Mouse (Mus musculus): ENCODE measurements at regions not wholly inside any gene's neighbourhood (a gene's known extent, or its start where the extent isn't known, plus 50 kb on each side); places are given as distances from the start of the nearest gene placed in this dataset.
"Not testable (repeated sequence)": the region's sequence is repeated elsewhere in the genome, so short reads cannot be mapped to it uniquely, and the experiment has no call there.

- no peaks in the 10 kb centered on the region for H3K4me1 ChIP-seq (ENCODE audit: control insufficient read depth in 2 of 2, insufficient read depth in 2 of 2, low read length in 2 of 2)
- no peaks in the 10 kb centered on the region for H3K9me3 ChIP-seq (ENCODE audit: control insufficient read depth, low read length)
- H3K4me3 ChIP-seq (ENCODE audit: control insufficient read depth in 1 of 2, insufficient read depth in 1 of 2, low read depth in 1 of 2, low read length in 2 of 2): no peak overlapping the region
- no peak overlapping the region for H3K27ac ChIP-seq (replicated peaks in 1 of 2; ENCODE audit: control insufficient read depth in 1 of 2, insufficient read depth in 1 of 2, low read depth in 2 of 2, low read length in 2 of 2)
- no peak overlapping the region for H3K9ac ChIP-seq (ENCODE audit: low read length)
- WGBS: 86% methylated on average over 7 of the region's 7 CpGs
- H3K27me3 ChIP-seq (ENCODE audit: control insufficient read depth, insufficient read depth, low read length): no peaks in the 10 kb centered on the region
- H3K36me3 ChIP-seq (ENCODE audit: control insufficient read depth, insufficient read depth, low read length): no peaks in the 10 kb centered on the region
- no peak overlapping the region for H3K4me2 ChIP-seq (ENCODE audit: low read length)
- no peak for ATAC-seq (ENCODE audit: insufficient number of reproducible peaks, insufficient read depth, low FRiP score, low read depth)
These were observed 50.8 kb upstream of the Elmo1 start for GRCm38 (mm10) chr13:20039590-20039989.

GRCm38 (mm10) chr13:20038463-20038862, 51.9 kb upstream of the Elmo1 start:
- H3K4me2 ChIP-seq (ENCODE audit: low read length): no peak overlapping the region
- no peak overlapping the region for H3K27ac ChIP-seq (replicated peaks in 1 of 2; ENCODE audit: control insufficient read depth in 1 of 2, insufficient read depth in 1 of 2, low read depth in 2 of 2, low read length in 2 of 2)
- H3K9me3 ChIP-seq (ENCODE audit: control insufficient read depth, low read length): no peaks in the 10 kb centered on the region
- no peaks in the 10 kb centered on the region for H3K27me3 ChIP-seq (ENCODE audit: control insufficient read depth, insufficient read depth, low read length)
- no peak overlapping the region for H3K4me3 ChIP-seq (ENCODE audit: control insufficient read depth in 1 of 2, insufficient read depth in 1 of 2, low read depth in 1 of 2, low read length in 2 of 2)
- no peaks in the 10 kb centered on the region for H3K36me3 ChIP-seq (ENCODE audit: control insufficient read depth, insufficient read depth, low read length)
- no peaks in the 10 kb centered on the region for H3K4me1 ChIP-seq (ENCODE audit: control insufficient read depth in 2 of 2, insufficient read depth in 2 of 2, low read length in 2 of 2)
- ATAC-seq (ENCODE audit: insufficient number of reproducible peaks, insufficient read depth, low FRiP score, low read depth): no peak
- H3K9ac ChIP-seq (ENCODE audit: low read length): no peak overlapping the region
- WGBS: 25% methylated on average over 11 of the region's 11 CpGs

GRCm38 (mm10) chr13:20037436-20037835, 53.0 kb upstream of the Elmo1 start:
- H3K9me3 ChIP-seq (ENCODE audit: control insufficient read depth, low read length): no peaks in the 10 kb centered on the region
- H3K27ac ChIP-seq (replicated peaks in 1 of 2; ENCODE audit: control insufficient read depth in 1 of 2, insufficient read depth in 1 of 2, low read depth in 2 of 2, low read length in 2 of 2): no peak overlapping the region
- H3K4me2 ChIP-seq (ENCODE audit: low read length): no peak overlapping the region
- ATAC-seq (ENCODE audit: insufficient number of reproducible peaks, insufficient read depth, low FRiP score, low read depth): no peak
- H3K4me1 ChIP-seq (ENCODE audit: control insufficient read depth in 2 of 2, insufficient read depth in 2 of 2, low read length in 2 of 2): no peaks in the 10 kb centered on the region
- no peaks in the 10 kb centered on the region for H3K36me3 ChIP-seq (ENCODE audit: control insufficient read depth, insufficient read depth, low read length)
- H3K27me3 ChIP-seq (ENCODE audit: control insufficient read depth, insufficient read depth, low read length): no peaks in the 10 kb centered on the region
- H3K4me3 ChIP-seq (ENCODE audit: control insufficient read depth in 1 of 2, insufficient read depth in 1 of 2, low read depth in 1 of 2, low read length in 2 of 2): no peak overlapping the region
- no peak overlapping the region for H3K9ac ChIP-seq (ENCODE audit: low read length)
- 88% methylated on average over 7 of the region's 7 CpGs for WGBS

- no peak for ATAC-seq (ENCODE audit: insufficient number of reproducible peaks, insufficient read depth, low FRiP score, low read depth)
- no peaks in the 10 kb centered on the region; a peak in 1 of 4 replicates for H3K4me1 ChIP-seq (ENCODE audit: control insufficient read depth in 2 of 2, insufficient read depth in 2 of 2, low read length in 2 of 2)
- H3K9me3 ChIP-seq (ENCODE audit: control insufficient read depth, low read length): no peaks in the 10 kb centered on the region
- no peaks in the 10 kb centered on the region for H3K36me3 ChIP-seq (ENCODE audit: control insufficient read depth, insufficient read depth, low read length)
- no peak overlapping the region for H3K27ac ChIP-seq (replicated peaks in 1 of 2; ENCODE audit: control insufficient read depth in 1 of 2, insufficient read depth in 1 of 2, low read depth in 2 of 2, low read length in 2 of 2)
- H3K27me3 ChIP-seq (ENCODE audit: control insufficient read depth, insufficient read depth, low read length): no peaks in the 10 kb centered on the region
- H3K4me3 ChIP-seq (ENCODE audit: control insufficient read depth in 1 of 2, insufficient read depth in 1 of 2, low read depth in 1 of 2, low read length in 2 of 2): no peak overlapping the region
- 66% methylated on average over 11 of the region's 11 CpGs for WGBS
- H3K4me2 ChIP-seq (ENCODE audit: low read length): no peak overlapping the region
- no peak overlapping the region for H3K9ac ChIP-seq (ENCODE audit: low read length)
These were observed 56.3 kb upstream of the Elmo1 start for GRCm38 (mm10) chr13:20033937-20034735.

- Histone ChIP-seq H3K27me3 (ENCODE audit: control insufficient read depth, insufficient read depth, low read length) (no peaks in the 10 kb centered on the region), H3K9ac (ENCODE audit: low read length) (no peak overlapping the region), H3K36me3 (ENCODE audit: control insufficient read depth, insufficient read depth, low read length) (no peaks in the 10 kb centered on the region), H3K27ac (replicated peaks in 1 of 2; ENCODE audit: control insufficient read depth in 1 of 2, insufficient read depth in 1 of 2, low read depth in 2 of 2, low read length in 2 of 2) (no peak overlapping the region), H3K4me1 (ENCODE audit: control insufficient read depth in 2 of 2, insufficient read depth in 2 of 2, low read length in 2 of 2) (no peaks in the 10 kb centered on the region; a peak in 1 of 4 replicates), H3K4me3 (ENCODE audit: control insufficient read depth in 1 of 2, insufficient read depth in 1 of 2, low read depth in 1 of 2, low read length in 2 of 2) (no peak overlapping the region), H3K4me2 (ENCODE audit: low read length) (no peak overlapping the region), H3K9me3 (ENCODE audit: control insufficient read depth, low read length) (no peaks in the 10 kb centered on the region)
- no peak for ATAC-seq (ENCODE audit: insufficient number of reproducible peaks, insufficient read depth, low FRiP score, low read depth)
- WGBS: 73% methylated on average over 5 of the region's 5 CpGs
These were observed 58.7 kb upstream of the Elmo1 start for GRCm38 (mm10) chr13:20031660-20032059.

GRCm38 (mm10) chr13:20031082-20031481, 59.3 kb upstream of the Elmo1 start:
- Histone ChIP-seq H3K4me1 (ENCODE audit: control insufficient read depth in 2 of 2, insufficient read depth in 2 of 2, low read length in 2 of 2) (no peaks in the 10 kb centered on the region; a peak in 1 of 4 replicates), H3K4me2 (ENCODE audit: low read length) (no peak overlapping the region), H3K27ac (replicated peaks in 1 of 2; ENCODE audit: control insufficient read depth in 1 of 2, insufficient read depth in 1 of 2, low read depth in 2 of 2, low read length in 2 of 2) (no peak overlapping the region), H3K36me3 (ENCODE audit: control insufficient read depth, insufficient read depth, low read length) (no peaks in the 10 kb centered on the region), H3K4me3 (ENCODE audit: control insufficient read depth in 1 of 2, insufficient read depth in 1 of 2, low read depth in 1 of 2, low read length in 2 of 2) (no peak overlapping the region), H3K9ac (ENCODE audit: low read length) (no peak overlapping the region), H3K27me3 (ENCODE audit: control insufficient read depth, insufficient read depth, low read length) (no peaks in the 10 kb centered on the region), H3K9me3 (ENCODE audit: control insufficient read depth, low read length) (no peaks in the 10 kb centered on the region)
- WGBS: 50% methylated on average over 5 of the region's 5 CpGs
- no peak for ATAC-seq (ENCODE audit: insufficient number of reproducible peaks, insufficient read depth, low FRiP score, low read depth)

GRCm38 (mm10) chr13:20026612-20027011, 63.8 kb upstream of the Elmo1 start:
- WGBS: 71% methylated on average over 6 of the region's 6 CpGs
- Histone ChIP-seq H3K36me3 (ENCODE audit: control insufficient read depth, insufficient read depth, low read length) (no peaks in the 10 kb centered on the region), H3K27me3 (ENCODE audit: control insufficient read depth, insufficient read depth, low read length) (no peaks in the 10 kb centered on the region), H3K4me2 (ENCODE audit: low read length) (no peak overlapping the region), H3K4me3 (ENCODE audit: control insufficient read depth in 1 of 2, insufficient read depth in 1 of 2, low read depth in 1 of 2, low read length in 2 of 2) (no peak overlapping the region), H3K9me3 (ENCODE audit: control insufficient read depth, low read length) (no peaks in the 10 kb centered on the region), H3K27ac (replicated peaks in 1 of 2; ENCODE audit: control insufficient read depth in 1 of 2, insufficient read depth in 1 of 2, low read depth in 2 of 2, low read length in 2 of 2) (no peak overlapping the region), H3K9ac (ENCODE audit: low read length) (no peak overlapping the region), H3K4me1 (ENCODE audit: control insufficient read depth in 2 of 2, insufficient read depth in 2 of 2, low read length in 2 of 2) (no peaks in the 10 kb centered on the region; a peak in 1 of 4 replicates)
- ATAC-seq (ENCODE audit: insufficient number of reproducible peaks, insufficient read depth, low FRiP score, low read depth): no peak

GRCm38 (mm10) chr13:20016454-20016853, 73.9 kb upstream of the Elmo1 start:
- ATAC-seq (ENCODE audit: insufficient number of reproducible peaks, insufficient read depth, low FRiP score, low read depth); H3K4me2 ChIP-seq (ENCODE audit: low read length); H3K36me3 ChIP-seq (ENCODE audit: control insufficient read depth, insufficient read depth, low read length); H3K9ac ChIP-seq (ENCODE audit: low read length); H3K4me1 ChIP-seq (ENCODE audit: control insufficient read depth in 2 of 2, insufficient read depth in 2 of 2, low read length in 2 of 2); H3K9me3 ChIP-seq (ENCODE audit: control insufficient read depth, low read length); H3K4me3 ChIP-seq (ENCODE audit: control insufficient read depth in 1 of 2, insufficient read depth in 1 of 2, low read depth in 1 of 2, low read length in 2 of 2); H3K27ac ChIP-seq (replicated peaks in 1 of 2; ENCODE audit: control insufficient read depth in 1 of 2, insufficient read depth in 1 of 2, low read depth in 2 of 2, low read length in 2 of 2); H3K27me3 ChIP-seq (ENCODE audit: control insufficient read depth, insufficient read depth, low read length): not testable (repeated sequence)
- 88% methylated on average over 16 of the region's 16 CpGs for WGBS
